Mouse (Mus musculus) kidney, adult 2 months (tissue): ENCODE data around the gene F7. TPM values are rescaled to one million over a fixed set of nuclear protein-coding genes. Genes with fewer than 3 reads are reported as not detected.

Experiments used
- DNase-seq: peaks from one replicate; pipeline ENCODE4 v3.0.0; 2021
- H3K27ac ChIP-seq: fragments of 200-500 bp; 2 replicates; pipeline ENCODE4 v1.5.1; 2012; ENCODE audit warnings: low read depth, low read length, control low read depth, inconsistent platforms; ENCODE audit not compliant: insufficient read depth
- H3K27me3 ChIP-seq: fragments of 200-500 bp; replicated peaks from 2 replicates; pipeline ENCODE4 v1.6.1; 2012; ENCODE audit warnings: mild to moderate bottlenecking, moderate library complexity, low read length, inconsistent platforms; ENCODE audit not compliant: control insufficient read depth, insufficient read depth
- H3K36me3 ChIP-seq: fragments of 200-500 bp; 2 replicates; pipeline ENCODE4 v1.6.1; 2012; ENCODE audit warnings: mild to moderate bottlenecking, moderate library complexity, low read length, inconsistent platforms; ENCODE audit not compliant: control insufficient read depth, insufficient read depth
- H3K4me1 ChIP-seq: fragments of 200-500 bp; 2 replicates; pipeline ENCODE4 v1.6.1; 2011; ENCODE audit warnings: low read length; ENCODE audit not compliant: control insufficient read depth, insufficient read depth
- H3K4me3 ChIP-seq: fragments of 200-500 bp; 2 replicates; pipeline ENCODE4 v1.5.1; 2011; ENCODE audit warnings: mild to moderate bottlenecking, low read depth, low read length, control low read depth; ENCODE audit not compliant: insufficient read depth
- CTCF ChIP-seq: fragments of 200-500 bp; conservative IDR thresholded peaks from 2 replicates; pipeline ENCODE4 v1.5.1; 2011; ENCODE audit warnings: low read depth, mild to moderate bottlenecking, control low read depth, low read length, moderate library complexity, mixed read lengths; ENCODE audit not compliant: insufficient read depth, insufficient read length
- POLR2A ChIP-seq: fragments of 200-500 bp; IDR thresholded peaks from one replicate; pipeline ENCODE4 v1.6.1; 2011; ENCODE audit warnings: low read depth, low read length, control low read depth
- WGBS: fragments of 180-500 bp; shearing (Covaris S2); methylation state at CpG from one replicate; pipeline ENCODE4 v1.1.7; 2018; 5-methylcytosine and 5-hydroxymethylcytosine counted together
- polyA plus RNA-seq: library from polyadenylated mRNA; depleted of rRNA; stranded (reverse); fragments of >200 nt; gene quantifications from 2 replicates; pipeline ENCODE4 v1.2.3, GENCODE M21; 2012

Gene F7
- polyA plus RNA-seq, 1 experiment = 0.19 TPM

DNA sequence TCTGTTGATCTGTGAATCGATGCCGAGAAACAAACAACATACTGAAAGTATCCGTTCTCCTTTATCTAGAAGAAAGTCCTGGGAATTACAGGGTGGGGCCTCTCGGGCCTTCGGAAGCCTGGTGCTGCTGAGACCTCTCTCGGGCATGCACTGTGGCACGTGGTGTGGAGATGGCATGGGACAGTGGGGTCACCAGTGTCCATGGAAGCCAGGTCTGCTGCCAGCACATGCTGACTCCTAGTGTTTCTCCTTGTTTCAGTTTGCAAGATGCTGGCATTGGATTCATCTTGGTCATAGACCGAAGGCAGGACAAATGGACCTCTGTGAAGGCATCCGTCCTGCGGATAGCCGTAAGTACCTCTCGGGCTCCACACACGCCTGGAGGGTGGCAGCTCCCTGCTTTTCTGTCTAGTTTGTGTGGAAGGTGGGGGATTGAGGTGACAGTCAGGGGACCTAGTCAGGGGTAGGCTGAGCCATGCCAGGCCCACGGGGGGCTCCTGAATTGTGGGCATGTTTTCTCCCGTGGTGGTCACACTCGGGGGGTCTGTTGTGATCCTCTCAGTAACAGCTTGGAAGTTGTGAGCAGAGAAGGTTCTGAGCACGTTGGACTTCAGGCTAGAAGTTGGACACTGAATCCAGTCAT, 41.1 kb upstream of the F7 start:
- no peaks in the 10 kb centered on the region for H3K4me1 ChIP-seq
- 92% methylated on average over 17 of the region's 17 CpGs for WGBS
- no peak for TF ChIP-seq POLR2A
- TF ChIP-seq CTCF = no peak
- no peak overlapping the region for H3K4me3 ChIP-seq
- no peaks in the 10 kb centered on the region for H3K27me3 ChIP-seq
- H3K36me3 ChIP-seq = no peaks in the 10 kb centered on the region
- no peak for DNase-seq
- H3K27ac ChIP-seq = no peak overlapping the region

DNA sequence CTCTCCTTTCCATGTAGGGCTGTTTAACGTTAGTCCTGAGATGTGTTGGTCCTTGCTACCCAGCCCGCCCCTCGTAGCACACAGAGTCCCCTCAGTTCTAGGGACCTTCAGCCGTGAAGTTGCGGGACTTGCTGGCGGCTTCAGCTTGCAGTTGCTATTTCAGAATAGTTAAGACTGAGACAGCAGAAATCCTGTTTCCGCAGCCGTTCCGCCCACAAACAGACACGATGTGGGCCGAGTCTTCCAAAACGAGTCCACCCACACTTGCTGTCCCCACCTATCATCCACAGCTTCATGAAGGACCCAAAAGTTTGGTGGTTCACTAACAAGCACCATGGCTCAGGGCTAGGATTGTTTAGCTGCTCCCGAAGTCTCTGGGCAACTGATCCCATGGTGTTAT, 40.6 kb upstream of the F7 start:
- WGBS = 84% methylated on average over 13 of the region's 13 CpGs
- H3K4me1 ChIP-seq = no peaks in the 10 kb centered on the region
- H3K36me3 ChIP-seq = no peaks in the 10 kb centered on the region
- DNase-seq = no peak
- H3K27me3 ChIP-seq = no peaks in the 10 kb centered on the region
- no peak overlapping the region for H3K27ac ChIP-seq
- TF ChIP-seq CTCF = no peak
- TF ChIP-seq POLR2A = no peak
- H3K4me3 ChIP-seq = no peak overlapping the region

DNA sequence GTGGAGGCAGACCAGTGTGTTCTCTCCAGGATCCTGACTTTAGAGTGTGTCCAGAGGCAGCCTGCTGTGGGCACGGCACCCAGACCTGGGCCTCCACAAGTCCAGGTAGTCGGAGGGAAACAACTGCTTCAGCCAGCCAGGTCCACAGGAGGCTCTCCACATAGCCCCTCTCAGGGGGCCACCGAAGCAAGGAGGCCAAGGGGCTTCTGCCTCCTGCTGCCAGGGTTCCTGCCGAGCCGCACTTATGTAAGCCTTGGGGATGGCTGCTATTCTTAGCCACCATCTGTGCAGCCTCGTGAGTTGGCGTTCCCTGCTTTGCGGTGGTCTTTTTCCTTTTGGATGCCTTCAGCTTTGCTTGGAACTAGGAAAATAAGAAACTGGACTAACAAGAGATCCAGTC, 38.3 kb upstream of the F7 start:
- H3K36me3 ChIP-seq = no peaks in the 10 kb centered on the region
- no peak overlapping the region for H3K4me3 ChIP-seq
- 90% methylated on average over 8 of the region's 8 CpGs for WGBS
- no peaks in the 10 kb centered on the region for H3K27me3 ChIP-seq
- H3K4me1 ChIP-seq = no peaks in the 10 kb centered on the region
- TF ChIP-seq POLR2A (no peak), CTCF (no peak)
- DNase-seq = no peak
- no peak overlapping the region for H3K27ac ChIP-seq

DNA sequence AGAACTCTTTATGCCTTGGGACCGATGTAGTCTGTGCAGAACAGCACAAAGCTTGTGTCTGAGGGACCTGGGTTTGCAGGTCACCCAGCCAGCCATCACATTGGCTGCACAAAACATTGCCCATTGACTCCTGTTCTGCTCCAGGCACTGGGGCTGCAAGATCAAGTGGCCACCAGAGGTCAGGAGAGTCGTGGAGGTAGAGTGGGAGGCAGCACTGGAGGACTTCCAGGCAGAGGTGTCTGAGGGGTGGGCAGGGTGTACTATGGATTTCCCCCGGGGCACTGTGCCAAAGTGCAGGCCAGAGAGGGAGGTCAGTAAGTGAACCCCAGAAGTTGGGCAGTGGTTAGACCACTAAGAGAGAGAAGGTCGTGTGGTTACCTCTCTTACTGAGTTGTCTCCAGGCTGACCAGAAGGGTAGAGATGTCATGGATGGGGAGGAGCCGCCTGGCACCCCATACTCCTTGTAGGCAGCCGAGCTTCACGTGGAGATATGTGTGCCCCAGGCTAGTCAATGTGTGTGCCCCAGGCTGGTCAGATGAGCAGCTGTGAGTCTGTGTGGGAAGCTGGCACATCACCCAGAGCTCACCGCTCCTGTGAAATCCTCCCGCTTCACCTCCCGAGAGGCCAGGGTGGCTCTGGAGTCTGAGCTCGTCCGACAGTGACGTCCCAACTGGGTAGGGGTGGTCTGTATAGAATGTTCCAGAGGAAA, 37.0 kb upstream of the F7 start:
- 70% methylated on average over 13 of the region's 13 CpGs for WGBS
- H3K4me3 ChIP-seq = no peak overlapping the region
- peak; percentile 11 for DNase-seq

DNA sequence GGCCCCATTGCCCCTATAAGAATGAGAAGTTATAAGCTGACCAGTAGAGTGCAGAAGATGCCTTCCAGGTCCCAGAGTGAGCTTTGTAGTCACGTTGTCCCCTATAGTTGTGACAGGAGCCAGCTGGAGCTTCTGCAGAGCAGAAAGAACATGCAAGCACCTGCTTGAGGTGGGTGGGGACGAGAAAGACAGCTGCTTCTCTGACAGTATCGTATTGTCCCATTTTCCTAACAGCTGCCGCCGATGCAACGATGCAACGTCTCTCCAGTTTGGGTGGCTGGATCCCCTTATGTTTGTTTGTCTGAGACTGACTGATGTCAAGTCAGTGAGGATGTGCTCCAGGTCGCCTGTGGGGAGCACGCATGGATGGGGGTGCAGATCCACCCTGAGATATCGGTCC, 34.4 kb upstream of the F7 start:
- no peak for DNase-seq
- no peaks in the 10 kb centered on the region for H3K27me3 ChIP-seq
- 67% methylated on average over 10 of the region's 10 CpGs for WGBS

More for the DNA sequence above, 37.0 kb upstream of the F7 start:
- TF ChIP-seq POLR2A (no peak), CTCF (peak; percentile 60)
- no peaks in the 10 kb centered on the region for H3K4me1 ChIP-seq
- H3K27ac ChIP-seq = no peak overlapping the region
- no peaks in the 10 kb centered on the region for H3K27me3 ChIP-seq
- H3K36me3 ChIP-seq = no peaks in the 10 kb centered on the region

DNA sequence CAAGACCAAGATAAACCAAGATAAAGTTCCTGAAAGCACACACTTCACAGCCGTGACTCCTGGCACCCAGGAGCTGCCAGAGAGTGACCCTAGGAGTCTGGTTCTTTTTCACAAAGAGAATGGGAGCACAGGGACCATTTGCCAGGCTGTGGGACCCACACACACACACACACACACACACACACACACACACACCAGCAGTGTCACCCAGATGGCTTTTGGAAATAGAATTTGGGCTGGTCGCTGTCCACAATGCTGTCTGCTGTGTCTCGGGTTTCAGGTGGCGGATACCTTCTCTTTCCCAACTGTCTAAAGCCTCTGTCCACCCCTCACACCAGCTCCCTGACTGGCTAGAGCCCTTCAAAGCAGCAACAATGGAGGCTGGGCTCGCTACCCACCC, 31.4 kb upstream of the F7 start:
- WGBS = 75% methylated on average over 5 of the region's 5 CpGs
- Histone ChIP-seq H3K27ac (no peak overlapping the region), H3K4me1 (no peaks in the 10 kb centered on the region), H3K36me3 (no peaks in the 10 kb centered on the region), H3K4me3 (no peak overlapping the region), H3K27me3 (no peaks in the 10 kb centered on the region)
- DNase-seq = no peak
- TF ChIP-seq CTCF (no peak), POLR2A (no peak)

More for the DNA sequence above, 34.4 kb upstream of the F7 start:
- Histone ChIP-seq H3K4me1 (no peaks in the 10 kb centered on the region), H3K27ac (no peak overlapping the region), H3K36me3 (no peaks in the 10 kb centered on the region), H3K4me3 (no peak overlapping the region)
- TF ChIP-seq POLR2A = no peak
- TF ChIP-seq CTCF = no peak

DNA sequence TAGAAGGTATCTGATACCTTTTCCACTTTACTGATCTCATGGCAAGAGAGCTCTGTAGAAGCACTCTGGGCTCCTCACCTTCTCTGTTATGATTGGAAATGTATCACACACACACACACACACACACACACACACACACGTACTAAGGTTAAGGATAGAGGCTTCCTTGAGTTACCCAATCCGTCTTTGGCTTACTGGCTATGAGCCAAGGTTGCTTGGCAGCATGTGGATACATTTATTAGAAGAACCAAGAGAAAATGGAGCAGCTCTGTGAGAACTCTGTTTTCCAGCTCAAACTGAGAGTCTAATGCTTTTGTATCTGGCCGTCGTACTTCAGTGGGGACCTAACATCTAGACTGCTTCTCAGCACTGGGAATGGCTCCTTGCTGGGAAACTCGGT, 30.4 kb upstream of the F7 start:
- Histone ChIP-seq H3K27ac (no peak overlapping the region), H3K4me1 (no peaks in the 10 kb centered on the region), H3K4me3 (no peak overlapping the region), H3K36me3 (no peaks in the 10 kb centered on the region), H3K27me3 (no peaks in the 10 kb centered on the region)
- no peak for TF ChIP-seq POLR2A
- TF ChIP-seq CTCF = no peak
- WGBS = 50% methylated on average over 5 of the region's 5 CpGs
- DNase-seq = peak; percentile 15
